Mouse (Mus musculus): ENCODE results near the gene Cavin4. TPM values are rescaled to one million over a fixed set of nuclear protein-coding genes. Genes with fewer than 3 reads are reported as not detected.

The Cavin4 gene
- polyA plus RNA-seq, 1 experiment from 2014 or later, result 2.6 TPM

- Histone ChIP-seq H3K27me3 (replicated peaks) (no peaks in the 10 kb centered on the region), H3K4me2 (replicated peaks) (no peak overlapping the region)
Measured at GRCm38 (mm10) chr4:48639503-48639902, 23.8 kb upstream of the Cavin4 start.

GRCm38 (mm10) chr4:48643801-48644200, 19.5 kb upstream of the Cavin4 start:
- H3K4me2 ChIP-seq (replicated peaks), result no peak overlapping the region
- WGBS, result 85% methylated on average over 6 of the region's 6 CpGs
- peaks cover 67% of the 10 kb centered on the region for H3K36me3 ChIP-seq

More at GRCm38 (mm10) chr4:48639503-48639902, 23.8 kb upstream of the Cavin4 start:
- H3K36me3 ChIP-seq, result peaks cover 55% of the 10 kb centered on the region
- H3K4me1 ChIP-seq, result no peaks in the 10 kb centered on the region
- no peak overlapping the region for H3K9ac ChIP-seq
- ATAC-seq (ENCODE audit: low FRiP score, low read depth), result no peak
- no peak overlapping the region for H3K27ac ChIP-seq
- WGBS, result 93% methylated on average over 17 of the region's 17 CpGs
- no peaks in the 10 kb centered on the region for H3K9me3 ChIP-seq
- no peak overlapping the region for H3K4me3 ChIP-seq

GRCm38 (mm10) chr4:48646143-48646542, 17.2 kb upstream of the Cavin4 start:
- Histone ChIP-seq H3K4me2 (replicated peaks) (no peak overlapping the region), H3K36me3 (peaks cover 67% of the 10 kb centered on the region), H3K9me3 (no peaks in the 10 kb centered on the region), H3K4me1 (no peaks in the 10 kb centered on the region), H3K27me3 (replicated peaks) (no peaks in the 10 kb centered on the region), H3K4me3 (no peak overlapping the region), H3K9ac (no peak overlapping the region), H3K27ac (no peak overlapping the region)
- no peak for ATAC-seq (ENCODE audit: low FRiP score, low read depth)
- 95% methylated on average over 5 of the region's 5 CpGs for WGBS

More at GRCm38 (mm10) chr4:48643801-48644200, 19.5 kb upstream of the Cavin4 start:
- Histone ChIP-seq H3K9ac (no peak overlapping the region), H3K4me1 (no peaks in the 10 kb centered on the region), H3K27ac (no peak overlapping the region), H3K27me3 (replicated peaks) (no peaks in the 10 kb centered on the region), H3K9me3 (no peaks in the 10 kb centered on the region), H3K4me3 (no peak overlapping the region)
- ATAC-seq (ENCODE audit: low FRiP score, low read depth), result no peak

- no peaks in the 10 kb centered on the region for H3K27me3 ChIP-seq (replicated peaks)
- H3K27ac ChIP-seq, result no peak overlapping the region
- H3K4me2 ChIP-seq (replicated peaks), result no peak overlapping the region
- H3K9me3 ChIP-seq, result no peaks in the 10 kb centered on the region
- H3K36me3 ChIP-seq, result peaks cover 72% of the 10 kb centered on the region
- no peak overlapping the region for H3K9ac ChIP-seq
- 93% methylated on average over 10 of the region's 10 CpGs for WGBS
- H3K4me3 ChIP-seq, result no peak overlapping the region
- no peaks in the 10 kb centered on the region; the same call in 1 of the 2 replicates for H3K4me1 ChIP-seq
- ATAC-seq (ENCODE audit: low FRiP score, low read depth), result no peak
Measured at GRCm38 (mm10) chr4:48650617-48651360, 12.5 kb upstream of the Cavin4 start.

- Histone ChIP-seq H3K36me3 (peaks cover 78% of the 10 kb centered on the region), H3K9me3 (no peaks in the 10 kb centered on the region), H3K4me3 (no peak overlapping the region), H3K27ac (no peak overlapping the region), H3K27me3 (replicated peaks) (no peaks in the 10 kb centered on the region), H3K9ac (no peak overlapping the region), H3K4me1 (no peaks in the 10 kb centered on the region; the same call in 1 of the 2 replicates), H3K4me2 (replicated peaks) (no peak overlapping the region)
- ATAC-seq (ENCODE audit: low FRiP score, low read depth), result peak; percentile 54
- 43% methylated on average over 4 of the region's 4 CpGs for WGBS
Measured at GRCm38 (mm10) chr4:48654118-48654517, 9.2 kb upstream of the Cavin4 start.

GRCm38 (mm10) chr4:48656530-48656929, 6.8 kb upstream of the Cavin4 start:
- Histone ChIP-seq H3K9me3 (no peaks in the 10 kb centered on the region), H3K27me3 (replicated peaks) (no peaks in the 10 kb centered on the region), H3K4me2 (replicated peaks) (no peak overlapping the region), H3K36me3 (peaks cover 83% of the 10 kb centered on the region), H3K4me3 (no peak overlapping the region), H3K27ac (no peak overlapping the region), H3K9ac (no peak overlapping the region), H3K4me1 (no peaks in the 10 kb centered on the region; the same call in 1 of the 2 replicates)
- no peak for ATAC-seq (ENCODE audit: low FRiP score, low read depth)
- WGBS, result 95% methylated on average over 8 of the region's 8 CpGs

GRCm38 (mm10) chr4:48660144-48660543, 3.2 kb upstream of the Cavin4 start:
- no peak for ATAC-seq (ENCODE audit: low FRiP score, low read depth)
- 84% methylated on average over 4 of the region's 4 CpGs for WGBS
- H3K9ac ChIP-seq, result no peak overlapping the region
- H3K27me3 ChIP-seq (replicated peaks), result no peaks in the 10 kb centered on the region
- H3K27ac ChIP-seq, result no peak overlapping the region
- H3K4me2 ChIP-seq (replicated peaks), result no peak overlapping the region
- no peak overlapping the region for H3K4me3 ChIP-seq
- peaks cover 70% of the 10 kb centered on the region for H3K36me3 ChIP-seq
- no peaks in the 10 kb centered on the region for H3K4me1 ChIP-seq
- H3K9me3 ChIP-seq, result no peaks in the 10 kb centered on the region

GRCm38 (mm10) chr4:48660619-48661575, 2.4 kb upstream of the Cavin4 start:
- Histone ChIP-seq H3K9ac (no peak overlapping the region), H3K4me1 (no peaks in the 10 kb centered on the region), H3K4me3 (no peak overlapping the region), H3K4me2 (replicated peaks) (no peak overlapping the region), H3K27me3 (replicated peaks) (no peaks in the 10 kb centered on the region), H3K36me3 (peaks cover 70% of the 10 kb centered on the region), H3K9me3 (no peaks in the 10 kb centered on the region), H3K27ac (no peak overlapping the region)
- ATAC-seq (ENCODE audit: low FRiP score, low read depth), result no peak
- 96% methylated on average over 7 of the region's 7 CpGs for WGBS

GRCm38 (mm10) chr4:48664021-48664420, 707 bp downstream of the Cavin4 start:
- no peak for ATAC-seq (ENCODE audit: low FRiP score, low read depth)
- Histone ChIP-seq H3K27ac (no peak overlapping the region), H3K36me3 (peaks cover 52% of the 10 kb centered on the region), H3K9me3 (no peaks in the 10 kb centered on the region), H3K9ac (no peak overlapping the region), H3K4me3 (no peak overlapping the region), H3K4me1 (no peaks in the 10 kb centered on the region), H3K4me2 (replicated peaks) (no peak overlapping the region), H3K27me3 (replicated peaks) (no peaks in the 10 kb centered on the region)
- 94% methylated on average over 6 of the region's 6 CpGs for WGBS

- ATAC-seq (ENCODE audit: low FRiP score, low read depth), result no peak
- Histone ChIP-seq H3K4me3 (no peak overlapping the region), H3K36me3 (peaks cover 43% of the 10 kb centered on the region), H3K4me2 (replicated peaks) (no peak overlapping the region), H3K4me1 (no peaks in the 10 kb centered on the region), H3K9me3 (no peaks in the 10 kb centered on the region), H3K27ac (no peak overlapping the region), H3K27me3 (replicated peaks) (no peaks in the 10 kb centered on the region), H3K9ac (no peak overlapping the region)
- 92% methylated on average over 6 of the region's 6 CpGs for WGBS
Measured at GRCm38 (mm10) chr4:48667279-48667678, 4.0 kb downstream of the Cavin4 start.

GRCm38 (mm10) chr4:48672915-48673314, 9.6 kb downstream of the Cavin4 start:
- no peak overlapping the region for H3K27ac ChIP-seq
- H3K27me3 ChIP-seq (replicated peaks), result no peaks in the 10 kb centered on the region
- no peak for ATAC-seq (ENCODE audit: low FRiP score, low read depth)
- no peak overlapping the region for H3K4me2 ChIP-seq (replicated peaks)
- no peak overlapping the region for H3K9ac ChIP-seq
- H3K9me3 ChIP-seq, result no peaks in the 10 kb centered on the region
- no peak overlapping the region for H3K4me3 ChIP-seq
- 94% methylated on average over 5 of the region's 5 CpGs for WGBS
- peaks cover 52% of the 10 kb centered on the region for H3K36me3 ChIP-seq
- H3K4me1 ChIP-seq, result no peaks in the 10 kb centered on the region

- Histone ChIP-seq H3K27ac (no peak overlapping the region), H3K9ac (no peak overlapping the region), H3K36me3 (peaks cover 47% of the 10 kb centered on the region), H3K4me1 (no peaks in the 10 kb centered on the region), H3K4me2 (replicated peaks) (no peak overlapping the region), H3K9me3 (no peaks in the 10 kb centered on the region), H3K4me3 (no peak overlapping the region), H3K27me3 (replicated peaks) (no peaks in the 10 kb centered on the region)
- ATAC-seq (ENCODE audit: low FRiP score, low read depth), result no peak
- 90% methylated on average over 7 of the region's 7 CpGs for WGBS
Measured at GRCm38 (mm10) chr4:48674412-48674811, 11.1 kb downstream of the Cavin4 start.

Measured in neural tube, embryonic 12.5 days (tissue).